Mouse (Mus musculus): Measurements from ENCODE around the gene Lrpprc.

Gene Lrpprc

DNA sequence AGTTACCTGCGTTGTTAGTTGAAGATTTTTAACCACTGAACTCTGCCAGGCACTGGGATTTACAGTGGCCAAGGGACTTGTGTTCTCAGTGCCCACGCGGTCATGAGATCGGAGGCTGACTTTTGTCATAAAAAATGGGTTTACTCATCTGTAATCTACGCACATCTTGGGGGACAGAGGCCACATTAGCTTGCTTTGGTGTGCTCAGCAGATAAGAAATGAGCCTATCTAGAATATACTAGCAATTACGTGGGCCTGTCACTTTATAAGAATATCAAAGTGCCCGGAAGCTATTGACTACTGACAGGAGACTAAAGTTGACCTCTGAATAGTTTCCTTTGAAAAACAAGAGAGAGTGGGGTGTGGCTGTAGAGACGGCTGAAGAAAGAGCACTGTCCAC lies 131.6 kb downstream of the Lrpprc start:
- no peak for DNase-seq

DNA sequence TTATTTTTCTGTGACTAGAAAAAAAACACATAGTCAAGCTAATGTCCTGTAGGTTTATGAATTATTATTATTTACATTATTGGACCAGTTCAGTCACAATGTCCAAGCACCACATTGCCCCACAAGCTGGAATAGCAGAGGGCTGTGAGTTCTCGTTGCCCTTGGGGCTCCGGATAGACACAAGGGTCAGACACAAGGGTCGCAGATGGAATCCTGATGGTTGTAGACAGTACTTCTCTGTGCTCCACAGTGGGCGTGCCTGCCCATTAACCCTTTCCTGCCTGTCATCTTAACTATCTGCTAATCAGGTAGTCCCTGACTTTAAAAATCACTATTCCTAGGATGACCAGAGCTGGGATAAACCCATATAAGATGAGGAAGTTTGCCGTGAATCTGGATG lies 132.4 kb downstream of the Lrpprc start:
- DNase-seq: no peak

DNA sequence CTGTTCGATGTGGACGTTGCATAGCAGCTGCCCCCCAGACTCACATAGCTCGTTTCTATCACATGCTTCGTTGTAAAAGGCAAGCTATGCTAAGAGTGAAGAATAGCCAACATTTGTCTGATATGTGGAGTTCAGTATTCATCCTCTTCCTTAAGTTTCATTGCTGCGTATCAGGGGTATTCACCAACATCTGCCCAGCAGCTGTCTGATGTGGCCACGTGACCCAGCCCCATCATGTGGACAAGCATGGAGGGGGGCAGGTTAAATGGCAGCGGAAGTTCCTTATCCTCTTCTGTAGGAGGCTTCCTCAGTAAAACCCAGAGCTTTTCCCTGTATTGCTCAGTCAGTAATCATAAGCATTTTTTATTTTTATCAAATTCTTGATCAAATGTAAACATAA lies 132.8 kb downstream of the Lrpprc start:
- DNase-seq: no peak

DNA sequence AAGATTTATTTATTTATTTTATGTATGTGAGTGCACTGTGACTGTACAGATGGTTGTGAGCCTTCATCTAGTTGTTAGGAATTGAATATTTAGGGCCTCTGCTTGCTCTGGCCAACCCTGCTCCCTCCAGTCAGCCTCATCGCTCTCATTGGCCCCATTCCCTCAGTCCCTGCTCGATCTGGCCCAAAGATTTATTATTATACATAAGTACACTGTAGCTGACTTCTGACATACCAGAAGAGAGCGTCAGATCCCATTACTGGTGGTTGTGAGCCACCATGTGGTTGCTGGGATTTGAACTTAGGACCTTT lies 133.2 kb downstream of the Lrpprc start:
- DNase-seq: no peak

DNA sequence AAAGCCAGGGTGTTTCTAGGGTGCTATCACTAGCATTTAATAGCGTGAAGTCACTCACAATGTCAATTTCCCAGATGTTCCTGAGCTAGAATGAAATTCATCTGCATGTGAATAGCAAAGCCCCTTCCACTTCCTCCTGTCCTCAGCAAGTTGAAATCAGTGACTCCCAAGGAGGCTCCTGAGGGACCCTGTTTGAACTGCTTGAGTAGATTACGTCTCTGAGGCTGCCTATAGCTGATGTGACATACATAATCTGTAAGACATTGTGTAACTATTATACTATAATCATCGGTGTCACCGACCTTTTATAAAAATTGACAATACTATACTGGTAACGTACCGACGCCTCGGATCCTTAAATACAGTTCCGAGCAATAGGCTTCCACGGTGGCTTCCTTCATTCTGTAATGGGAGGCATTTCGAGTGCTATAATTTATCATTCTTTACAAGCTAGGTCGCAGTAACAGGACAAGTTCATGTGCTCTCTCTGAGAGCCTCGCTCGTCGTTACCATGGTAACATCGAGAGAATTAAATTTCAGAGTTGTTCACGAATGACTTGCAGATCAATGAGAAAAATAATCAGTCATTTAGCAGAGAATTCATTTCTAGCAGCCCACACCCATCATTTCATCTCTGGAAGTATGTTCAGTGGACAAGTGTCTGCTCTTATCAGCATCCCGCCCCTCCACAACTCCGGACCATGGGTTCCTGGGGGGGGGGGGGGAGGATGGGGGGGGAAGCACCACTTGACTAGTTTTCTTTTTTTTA lies 133.8 kb downstream of the Lrpprc start:
- no peak for DNase-seq

DNA sequence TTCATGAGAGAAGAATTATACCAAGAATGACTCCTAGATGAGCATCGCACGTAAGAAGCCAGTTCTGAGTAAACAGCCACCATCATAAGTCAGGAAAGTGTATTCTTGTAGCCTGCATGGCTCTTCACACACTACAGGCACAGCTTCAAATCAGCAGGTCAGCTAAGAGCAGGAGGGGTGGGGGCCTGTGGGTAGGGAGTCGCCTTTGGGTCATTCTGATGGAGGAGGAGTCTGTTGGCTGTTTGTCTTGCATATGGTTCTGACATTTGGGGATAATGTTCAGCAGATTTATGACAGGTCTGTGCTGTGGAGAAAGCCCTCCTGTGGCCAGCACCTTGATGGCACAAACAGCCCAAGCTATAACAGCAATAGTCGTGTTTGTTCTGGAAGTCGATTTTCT lies 134.4 kb downstream of the Lrpprc start:
- no peak for DNase-seq
